Mouse (Mus musculus) thymus, postnatal 4 days (tissue): ENCODE results near the gene Tbl2.

Experiments used
- DNase-seq: peaks from one replicate; pipeline ENCODE4 v3.0.0; 2021

The Tbl2 gene

GRCm38 (mm10) chr5:135187349-135188213 lies 38.1 kb downstream of the Tbl2 start:
- DNase-seq: peak; percentile 87

GRCm38 (mm10) chr5:135188214-135188554 lies 38.7 kb downstream of the Tbl2 start:
- DNase-seq: no peak

GRCm38 (mm10) chr5:135189281-135190022 lies 40.0 kb downstream of the Tbl2 start:
- no peak for DNase-seq

DNA sequence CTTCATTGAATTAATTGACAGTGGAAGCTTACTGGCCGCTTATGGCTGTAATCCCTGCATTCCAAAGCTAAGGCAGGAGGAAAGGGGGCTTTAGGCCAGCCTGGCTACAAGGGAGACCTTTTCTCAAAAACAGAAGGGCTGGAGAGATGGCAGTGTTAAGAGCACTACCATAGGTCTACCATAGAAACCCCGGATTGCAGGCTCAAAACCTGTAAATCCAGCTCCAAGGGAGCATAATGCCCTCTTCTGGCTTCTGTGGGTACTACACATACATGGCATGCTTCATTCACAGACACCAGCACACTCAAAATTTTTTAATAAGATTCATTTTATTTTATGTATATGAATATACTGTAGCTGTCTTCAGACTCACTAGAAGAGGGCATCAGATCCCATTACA lies 42.2 kb downstream of the Tbl2 start:
- peak; percentile 74 for DNase-seq

DNA sequence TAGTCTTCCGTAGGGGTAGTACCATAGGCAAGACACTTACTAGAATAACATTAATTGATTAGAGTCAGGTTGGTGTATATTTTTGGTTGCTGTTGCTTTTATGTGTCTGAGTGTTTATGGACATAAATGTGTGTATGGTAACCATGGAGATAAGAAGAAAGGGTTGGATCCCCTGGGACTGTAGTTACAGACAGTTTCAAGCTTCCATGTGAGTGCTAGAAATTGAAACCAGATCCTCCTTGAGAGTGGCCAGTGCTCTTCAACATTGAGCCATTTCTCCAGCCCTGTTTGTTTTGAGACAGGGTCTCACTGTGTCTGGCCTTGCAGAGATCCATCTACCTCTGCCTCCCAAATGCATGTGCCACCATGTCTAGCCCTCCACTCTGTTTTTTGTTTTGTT lies 43.0 kb downstream of the Tbl2 start:
- DNase-seq: no peak

DNA sequence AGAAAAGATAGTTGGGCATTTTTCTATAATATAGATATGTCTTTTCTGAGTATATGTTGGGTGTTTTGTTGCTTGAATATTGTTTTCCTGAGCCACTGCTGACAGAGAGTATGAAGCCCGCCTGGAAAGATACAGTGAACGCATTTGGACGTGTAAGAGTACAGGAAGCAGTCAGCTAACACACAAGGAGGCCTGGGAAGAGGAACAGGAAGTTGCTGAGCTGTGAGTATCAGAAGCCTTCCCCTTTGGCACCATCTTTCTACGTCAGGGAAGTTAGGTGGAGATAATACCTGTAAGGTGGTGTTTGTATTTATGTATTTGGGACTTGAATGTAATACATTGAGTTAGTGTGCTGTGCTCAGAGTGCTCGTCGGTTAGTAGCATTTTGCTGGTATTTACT lies 46.9 kb downstream of the Tbl2 start:
- no peak for DNase-seq

DNA sequence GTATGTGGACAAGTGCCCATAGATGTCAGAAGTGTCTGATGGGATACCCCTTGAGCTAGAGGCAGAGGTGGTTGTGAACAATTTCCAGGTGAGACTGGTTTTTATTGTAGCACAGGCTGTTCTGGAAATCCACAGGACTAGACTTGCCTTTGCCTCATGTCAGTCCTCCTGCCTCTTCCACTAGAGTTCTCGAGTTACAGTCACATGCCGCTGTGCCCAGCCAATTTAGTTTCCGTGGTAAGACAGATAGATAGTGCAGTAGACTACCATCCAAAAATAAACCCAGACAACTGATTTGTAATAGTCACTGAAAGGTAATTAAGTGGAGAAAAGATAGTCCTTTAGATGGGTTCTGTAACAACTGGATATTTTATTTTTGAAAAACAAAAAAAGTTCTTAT lies 53.3 kb downstream of the Tbl2 start:
- no peak for DNase-seq

DNA sequence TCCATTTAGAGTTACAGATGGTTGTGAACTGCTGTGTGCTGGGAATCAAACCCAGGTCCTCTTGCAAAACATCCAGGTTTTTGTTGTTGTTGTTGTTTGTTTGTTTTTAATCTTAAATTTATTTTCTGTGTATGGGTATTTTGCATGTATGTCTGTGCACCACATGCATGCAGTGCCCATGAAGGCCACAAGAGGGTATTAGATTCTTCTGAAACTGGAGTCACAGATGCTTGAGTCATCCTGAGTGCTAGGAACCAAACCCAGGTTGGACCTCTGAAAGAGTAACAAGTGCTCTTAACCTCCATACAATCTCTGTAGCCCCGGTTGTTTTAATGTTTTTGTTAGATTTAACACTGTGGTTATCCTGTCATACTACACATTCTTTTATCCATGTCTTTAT lies 58.7 kb downstream of the Tbl2 start:
- peak; percentile 42 for DNase-seq
